Mouse (Mus musculus): Measurements from ENCODE around the gene Dock8. TPM values are rescaled to one million over a fixed set of nuclear protein-coding genes. Genes with fewer than 3 reads are reported as not detected.

Dock8 gene
- polyA plus RNA-seq, 1 experiment = 8.2 TPM

- Histone ChIP-seq H3ac (ENCODE audit: control insufficient read depth, insufficient read length, low read depth) (no peak overlapping the region), H3K36me3 (ENCODE audit: control insufficient read depth, insufficient read depth) (no peaks in the 10 kb centered on the region), H3K27me3 (ENCODE audit: control insufficient read depth, insufficient read depth, insufficient read length) (no peaks in the 10 kb centered on the region), H3K79me2 (ENCODE audit: control insufficient read depth, insufficient read depth) (no peaks in the 10 kb centered on the region), H3K79me3 (ENCODE audit: low read depth) (no peaks in the 10 kb centered on the region), H3K4me3 (ENCODE audit: insufficient read depth, poor library complexity, severe bottlenecking) (no peak overlapping the region)
- no peak for TF ChIP-seq CEBPB (IDR thresholded peaks at IDR 0.05; ENCODE audit: low read depth)
- TF ChIP-seq MYOD1 (IDR thresholded peaks at IDR 0.05; ENCODE audit: control insufficient read depth, insufficient read length, low read depth) = no peak
- no peak for TF ChIP-seq USF1 (IDR thresholded peaks at IDR 0.05; ENCODE audit: low read depth)
- TF ChIP-seq MAX (IDR thresholded peaks at IDR 0.05) = no peak
- no peak for TF ChIP-seq FOSL1 (IDR thresholded peaks at IDR 0.05; ENCODE audit: insufficient read depth, low read length, poor library complexity, severe bottlenecking)
These were observed 16.3 kb upstream of the Dock8 start for GRCm38 (mm10) chr19:24983050-24983449.

- H3K79me2 ChIP-seq (ENCODE audit: control insufficient read depth, insufficient read depth) = no peaks in the 10 kb centered on the region
- H3K27me3 ChIP-seq (ENCODE audit: control insufficient read depth, insufficient read depth, insufficient read length) = no peaks in the 10 kb centered on the region
- no peak overlapping the region for H3ac ChIP-seq (ENCODE audit: control insufficient read depth, insufficient read length, low read depth)
- H3K36me3 ChIP-seq (ENCODE audit: control insufficient read depth, insufficient read depth) = no peaks in the 10 kb centered on the region
- no peaks in the 10 kb centered on the region for H3K79me3 ChIP-seq (ENCODE audit: low read depth)
- H3K4me3 ChIP-seq (ENCODE audit: insufficient read depth, poor library complexity, severe bottlenecking) = no peak overlapping the region
- TF ChIP-seq CEBPB (IDR thresholded peaks at IDR 0.05; ENCODE audit: low read depth) = no peak
- no peak for TF ChIP-seq MYOD1 (IDR thresholded peaks at IDR 0.05; ENCODE audit: control insufficient read depth, insufficient read length, low read depth)
- no peak for TF ChIP-seq FOSL1 (IDR thresholded peaks at IDR 0.05; ENCODE audit: insufficient read depth, low read length, poor library complexity, severe bottlenecking)
- no peak for TF ChIP-seq MAX (IDR thresholded peaks at IDR 0.05)
- TF ChIP-seq USF1 (IDR thresholded peaks at IDR 0.05; ENCODE audit: low read depth) = no peak
- TF ChIP-seq MYOG (IDR thresholded peaks at IDR 0.05; ENCODE audit: control insufficient read depth, extremely low read depth, insufficient read length) = no peak
- TF ChIP-seq CTCF (IDR thresholded peaks at IDR 0.05; ENCODE audit: control insufficient read depth, insufficient read depth, insufficient read length) = no peak
These were observed 15.4 kb upstream of the Dock8 start for GRCm38 (mm10) chr19:24983857-24984498.

- Histone ChIP-seq H3K4me3 (ENCODE audit: insufficient read depth, poor library complexity, severe bottlenecking) (no peak overlapping the region), H3K27me3 (ENCODE audit: control insufficient read depth, insufficient read depth, insufficient read length) (no peaks in the 10 kb centered on the region), H3K36me3 (ENCODE audit: control insufficient read depth, insufficient read depth) (no peaks in the 10 kb centered on the region), H3K79me2 (ENCODE audit: control insufficient read depth, insufficient read depth) (no peaks in the 10 kb centered on the region), H3ac (ENCODE audit: control insufficient read depth, insufficient read length, low read depth) (no peak overlapping the region), H3K79me3 (ENCODE audit: low read depth) (no peaks in the 10 kb centered on the region)
- TF ChIP-seq MYOD1 (IDR thresholded peaks at IDR 0.05; ENCODE audit: control insufficient read depth, insufficient read length, low read depth) (no peak), CEBPB (IDR thresholded peaks at IDR 0.05; ENCODE audit: low read depth) (no peak), FOSL1 (IDR thresholded peaks at IDR 0.05; ENCODE audit: insufficient read depth, low read length, poor library complexity, severe bottlenecking) (no peak), USF1 (IDR thresholded peaks at IDR 0.05; ENCODE audit: low read depth) (no peak), MYOG (IDR thresholded peaks at IDR 0.05; ENCODE audit: control insufficient read depth, extremely low read depth, insufficient read length) (no peak), CTCF (IDR thresholded peaks at IDR 0.05; ENCODE audit: control insufficient read depth, insufficient read depth, insufficient read length) (no peak), MAX (IDR thresholded peaks at IDR 0.05) (no peak)
These were observed 14.3 kb upstream of the Dock8 start for GRCm38 (mm10) chr19:24985045-24985444.

GRCm38 (mm10) chr19:24987355-24987754 lies 12.0 kb upstream of the Dock8 start:
- no peak overlapping the region for H3K4me3 ChIP-seq (ENCODE audit: insufficient read depth, poor library complexity, severe bottlenecking)
- H3K79me3 ChIP-seq (ENCODE audit: low read depth) = no peaks in the 10 kb centered on the region
- no peaks in the 10 kb centered on the region for H3K79me2 ChIP-seq (ENCODE audit: control insufficient read depth, insufficient read depth)
- H3K36me3 ChIP-seq (ENCODE audit: control insufficient read depth, insufficient read depth) = no peaks in the 10 kb centered on the region
- TF ChIP-seq MYOG (IDR thresholded peaks at IDR 0.05; ENCODE audit: control insufficient read depth, extremely low read depth, insufficient read length) (no peak), MYOD1 (IDR thresholded peaks at IDR 0.05; ENCODE audit: control insufficient read depth, insufficient read length, low read depth) (no peak), USF1 (IDR thresholded peaks at IDR 0.05; ENCODE audit: low read depth) (no peak), CTCF (IDR thresholded peaks at IDR 0.05; ENCODE audit: control insufficient read depth, insufficient read depth, insufficient read length) (no peak), MAX (IDR thresholded peaks at IDR 0.05) (no peak), CEBPB (IDR thresholded peaks at IDR 0.05; ENCODE audit: low read depth) (no peak), FOSL1 (IDR thresholded peaks at IDR 0.05; ENCODE audit: insufficient read depth, low read length, poor library complexity, severe bottlenecking) (no peak)
- no peak overlapping the region for H3ac ChIP-seq (ENCODE audit: control insufficient read depth, insufficient read length, low read depth)
- H3K27me3 ChIP-seq (ENCODE audit: control insufficient read depth, insufficient read depth, insufficient read length) = no peaks in the 10 kb centered on the region

GRCm38 (mm10) chr19:24988831-24989230 lies 10.5 kb upstream of the Dock8 start:
- no peaks in the 10 kb centered on the region for H3K79me2 ChIP-seq (ENCODE audit: control insufficient read depth, insufficient read depth)
- H3K36me3 ChIP-seq (ENCODE audit: control insufficient read depth, insufficient read depth) = no peaks in the 10 kb centered on the region
- H3K27me3 ChIP-seq (ENCODE audit: control insufficient read depth, insufficient read depth, insufficient read length) = no peaks in the 10 kb centered on the region
- H3K4me3 ChIP-seq (ENCODE audit: insufficient read depth, poor library complexity, severe bottlenecking) = no peak overlapping the region
- TF ChIP-seq MAX (IDR thresholded peaks at IDR 0.05) (no peak), MYOD1 (IDR thresholded peaks at IDR 0.05; ENCODE audit: control insufficient read depth, insufficient read length, low read depth) (no peak), FOSL1 (IDR thresholded peaks at IDR 0.05; ENCODE audit: insufficient read depth, low read length, poor library complexity, severe bottlenecking) (no peak), MYOG (IDR thresholded peaks at IDR 0.05; ENCODE audit: control insufficient read depth, extremely low read depth, insufficient read length) (no peak), CTCF (IDR thresholded peaks at IDR 0.05; ENCODE audit: control insufficient read depth, insufficient read depth, insufficient read length) (no peak), USF1 (IDR thresholded peaks at IDR 0.05; ENCODE audit: low read depth) (no peak), CEBPB (IDR thresholded peaks at IDR 0.05; ENCODE audit: low read depth) (no peak)
- no peak overlapping the region for H3ac ChIP-seq (ENCODE audit: control insufficient read depth, insufficient read length, low read depth)
- no peaks in the 10 kb centered on the region for H3K79me3 ChIP-seq (ENCODE audit: low read depth)
